Mouse (Mus musculus): Measurements from ENCODE around the gene Hoxb7. TPM values are rescaled to one million over a fixed set of nuclear protein-coding genes. Genes with fewer than 3 reads are reported as not detected.
A peak's percentile ranks its signal among the peaks of the same experiment; 100 is the strongest.

Hoxb7 gene
- total and polyA plus RNA-seq, 2 experiments from 2014 or later = not detected

DNA sequence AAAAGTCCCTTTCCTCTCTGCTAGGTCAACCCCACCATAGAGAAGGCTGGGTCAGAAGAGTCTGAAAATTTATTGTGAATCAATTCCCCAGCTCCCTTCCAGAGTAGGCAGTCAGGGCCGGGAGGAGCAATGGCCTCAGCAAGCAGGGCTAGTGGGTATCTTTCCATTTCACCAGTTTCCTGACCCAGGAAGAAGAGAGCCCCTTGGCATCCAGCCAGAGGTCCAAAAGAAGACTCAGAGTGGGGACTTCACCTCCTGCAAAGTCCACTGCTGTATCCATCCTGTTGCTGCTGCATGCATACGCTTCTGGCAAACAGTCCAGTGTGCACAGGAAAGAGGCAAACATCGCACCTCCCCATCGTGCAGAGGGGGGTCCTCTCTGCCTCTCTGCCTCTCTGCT, 10.5 kb upstream of the Hoxb7 start:
- 5% methylated on average over 4 of the region's 4 CpGs for WGBS
- Histone ChIP-seq H3K4me2 (ENCODE audit: low read depth) (no peak overlapping the region), H3K9me3 (ENCODE audit: low read length) (no peaks in the 10 kb centered on the region), H3K27ac (ENCODE audit: low read depth, low read length) (no peak overlapping the region), H3K4me3 (ENCODE audit: low read depth, low read length) (no peak overlapping the region), H3K36me3 (ENCODE audit: insufficient read depth) (no peaks in the 10 kb centered on the region), H3K27me3 (ENCODE audit: insufficient read depth, low read length) (peaks cover 96% of the 10 kb centered on the region), H3K9ac (no peak overlapping the region), H3K4me1 (ENCODE audit: insufficient read depth) (no peaks in the 10 kb centered on the region)
- no peak for TF ChIP-seq CTCF (IDR thresholded peaks at IDR 0.05; ENCODE audit: low read depth)
- no peak for ATAC-seq
- no peak for DNase-seq

DNA sequence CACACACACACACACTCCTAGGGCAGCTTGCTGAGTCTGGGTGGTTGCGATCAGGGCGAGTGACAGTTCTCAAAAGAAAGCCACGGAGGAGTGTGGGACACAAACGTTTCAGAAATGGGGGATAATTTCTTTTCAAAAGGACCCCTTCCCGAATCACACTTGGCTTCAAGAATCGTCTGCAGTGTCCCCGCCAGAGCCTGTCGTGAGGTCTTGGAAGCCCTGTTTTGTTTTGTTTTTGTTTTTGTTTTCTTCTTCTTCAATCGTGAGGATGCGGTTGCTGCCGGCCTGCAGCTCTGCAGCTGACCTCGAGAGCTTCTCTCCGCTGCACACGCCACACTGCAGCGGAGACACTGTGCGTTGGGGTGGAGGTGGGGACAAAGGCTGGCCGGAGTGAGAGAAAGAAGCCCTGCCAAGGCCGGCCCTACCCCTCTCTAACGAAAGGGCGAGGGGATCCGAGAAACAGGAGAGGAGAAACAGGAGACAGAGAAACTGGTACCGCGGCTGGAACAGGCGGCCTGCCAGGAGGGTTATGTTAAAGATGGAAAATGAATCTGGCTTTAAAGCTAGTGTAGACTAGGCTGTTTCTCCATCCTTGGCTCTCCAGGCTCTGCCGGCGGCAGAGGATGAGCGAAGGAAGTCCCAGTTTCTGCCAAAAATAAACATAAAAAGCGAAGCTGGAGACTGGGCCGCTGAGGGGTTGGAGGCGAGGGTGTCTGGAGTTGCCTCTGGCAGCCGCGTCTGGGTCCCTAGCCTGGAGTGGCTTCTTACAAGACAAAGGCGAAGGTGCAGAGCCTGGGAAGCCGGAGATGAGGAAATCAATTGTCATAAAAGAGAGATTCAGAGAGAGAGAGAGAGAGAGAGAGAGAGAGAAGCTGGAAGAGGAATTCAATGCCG, 9.0 kb upstream of the Hoxb7 start:
- Histone ChIP-seq H3K4me3 (ENCODE audit: low read depth, low read length) (no peak overlapping the region), H3K9me3 (ENCODE audit: low read length) (no peaks in the 10 kb centered on the region), H3K4me1 (ENCODE audit: insufficient read depth) (no peaks in the 10 kb centered on the region), H3K9ac (no peak overlapping the region), H3K36me3 (ENCODE audit: insufficient read depth) (no peaks in the 10 kb centered on the region), H3K4me2 (ENCODE audit: low read depth) (no peak overlapping the region), H3K27me3 (ENCODE audit: insufficient read depth, low read length) (peaks cover 98% of the 10 kb centered on the region), H3K27ac (ENCODE audit: low read depth, low read length) (no peak overlapping the region)
- 3% methylated on average over 35 of the region's 35 CpGs for WGBS
- no peak for TF ChIP-seq CTCF (IDR thresholded peaks at IDR 0.05; ENCODE audit: low read depth)
- DNase-seq (no peak), ATAC-seq (no peak)

DNA sequence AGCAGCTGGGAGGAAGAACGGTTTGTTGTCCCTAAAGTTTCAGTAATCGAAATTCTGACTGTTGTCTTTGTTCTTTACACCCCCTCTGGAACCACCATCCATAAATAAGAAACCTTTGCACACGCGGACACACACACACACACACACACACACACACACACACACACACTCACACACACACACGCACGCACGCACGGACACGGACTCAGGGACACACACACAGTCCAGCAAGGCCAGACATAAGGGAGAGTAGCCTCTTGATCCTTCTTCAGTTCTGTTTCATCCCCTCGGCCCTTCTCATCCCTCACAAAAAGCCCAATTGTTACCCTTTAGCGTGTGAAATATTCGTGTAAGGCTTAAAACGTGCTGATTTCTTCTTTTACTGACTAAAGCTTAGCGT, 8.1 kb upstream of the Hoxb7 start:
- H3K27me3 ChIP-seq (ENCODE audit: insufficient read depth, low read length) = peaks cover 98% of the 10 kb centered on the region
- H3K9me3 ChIP-seq (ENCODE audit: low read length) = no peaks in the 10 kb centered on the region
- no peak overlapping the region for H3K27ac ChIP-seq (ENCODE audit: low read depth, low read length)
- H3K4me3 ChIP-seq (ENCODE audit: low read depth, low read length) = no peak overlapping the region
- WGBS = 15% methylated on average over 14 of the region's 14 CpGs
- no peaks in the 10 kb centered on the region for H3K36me3 ChIP-seq (ENCODE audit: insufficient read depth)
- DNase-seq = no peak
- no peaks in the 10 kb centered on the region for H3K4me1 ChIP-seq (ENCODE audit: insufficient read depth)
- no peak overlapping the region for H3K4me2 ChIP-seq (ENCODE audit: low read depth)
- H3K9ac ChIP-seq = no peak overlapping the region
- no peak for ATAC-seq
- no peak for TF ChIP-seq CTCF (IDR thresholded peaks at IDR 0.05; ENCODE audit: low read depth)

DNA sequence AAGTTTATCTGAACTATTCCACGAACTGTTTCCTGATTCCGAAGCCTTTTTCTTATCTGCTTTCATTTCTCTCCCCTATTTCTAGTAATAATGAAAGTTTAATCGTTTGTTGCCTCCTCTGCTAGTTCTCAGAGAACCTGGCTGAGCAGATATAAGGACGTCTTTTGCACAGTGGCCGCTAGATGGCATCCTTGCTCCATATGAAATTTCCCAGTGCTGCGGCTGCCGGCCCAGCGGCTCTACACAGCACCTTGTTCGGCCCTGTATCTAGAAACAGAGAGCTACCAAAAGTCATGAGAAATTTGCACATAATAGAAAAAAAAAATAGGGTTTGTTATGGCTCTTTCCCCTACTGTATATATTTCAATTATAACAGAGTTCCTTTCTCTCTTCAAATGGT, 7.7 kb upstream of the Hoxb7 start:
- Histone ChIP-seq H3K4me2 (ENCODE audit: low read depth) (no peak overlapping the region), H3K4me1 (ENCODE audit: insufficient read depth) (no peaks in the 10 kb centered on the region), H3K27me3 (ENCODE audit: insufficient read depth, low read length) (peaks cover 98% of the 10 kb centered on the region), H3K9ac (no peak overlapping the region), H3K36me3 (ENCODE audit: insufficient read depth) (no peaks in the 10 kb centered on the region), H3K9me3 (ENCODE audit: low read length) (no peaks in the 10 kb centered on the region), H3K27ac (ENCODE audit: low read depth, low read length) (no peak overlapping the region), H3K4me3 (ENCODE audit: low read depth, low read length) (no peak overlapping the region)
- ATAC-seq (peak; percentile 79), DNase-seq (peak; percentile 91)
- TF ChIP-seq CTCF (IDR thresholded peaks at IDR 0.05; ENCODE audit: low read depth) = peak; percentile 91
- under 1% methylated on average over 9 of the region's 9 CpGs for WGBS

DNA sequence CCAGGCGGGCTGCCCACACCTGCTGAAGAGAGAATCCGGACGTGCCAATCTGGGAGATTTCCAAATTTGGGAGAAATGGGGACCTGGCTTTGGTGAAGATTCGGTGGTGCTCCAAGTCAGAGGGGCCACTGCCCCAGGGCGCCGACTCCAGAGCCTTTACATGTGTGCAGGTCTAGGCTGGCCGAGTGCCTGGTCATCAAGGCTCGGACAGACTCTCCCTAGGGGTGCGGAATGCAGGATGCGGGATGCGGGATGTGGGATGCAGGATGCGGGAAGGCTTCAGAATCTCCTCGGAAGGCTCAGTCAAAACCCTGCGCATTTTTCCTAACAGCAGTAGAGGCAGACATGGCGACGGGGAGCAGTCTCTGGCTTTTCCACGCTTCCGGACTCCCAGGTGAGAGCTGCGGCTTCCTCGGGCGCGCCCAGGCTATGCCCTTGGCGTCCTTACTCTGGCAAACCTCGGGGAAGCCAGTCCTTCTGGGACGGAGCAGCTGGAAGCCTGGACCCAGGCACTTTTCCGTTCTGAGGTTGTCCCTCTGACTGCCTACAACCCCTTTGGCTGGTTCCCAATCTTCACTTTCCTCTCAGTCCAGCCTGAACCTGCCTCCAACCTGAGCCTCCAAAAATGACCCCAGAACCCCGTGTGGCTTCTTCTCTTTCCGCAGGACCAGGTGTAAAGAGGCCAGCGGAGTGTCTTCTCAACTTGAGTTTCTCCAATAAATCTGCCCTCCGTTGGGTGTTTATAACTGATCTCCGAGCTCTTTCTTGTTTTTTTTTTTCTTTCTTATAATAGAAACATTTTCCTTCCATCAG, 6.8 kb upstream of the Hoxb7 start:
- Histone ChIP-seq H3K4me3 (ENCODE audit: low read depth, low read length) (no peak overlapping the region), H3K27ac (ENCODE audit: low read depth, low read length) (no peak overlapping the region), H3K4me2 (ENCODE audit: low read depth) (no peak overlapping the region), H3K9ac (no peak overlapping the region), H3K36me3 (ENCODE audit: insufficient read depth) (no peaks in the 10 kb centered on the region), H3K9me3 (ENCODE audit: low read length) (no peaks in the 10 kb centered on the region), H3K4me1 (ENCODE audit: insufficient read depth) (no peaks in the 10 kb centered on the region), H3K27me3 (ENCODE audit: insufficient read depth, low read length) (peaks cover 97% of the 10 kb centered on the region)
- TF ChIP-seq CTCF (IDR thresholded peaks at IDR 0.05; ENCODE audit: low read depth) = no peak
- no peak for ATAC-seq
- 2% methylated on average over 31 of the region's 31 CpGs for WGBS
- no peak for DNase-seq

DNA sequence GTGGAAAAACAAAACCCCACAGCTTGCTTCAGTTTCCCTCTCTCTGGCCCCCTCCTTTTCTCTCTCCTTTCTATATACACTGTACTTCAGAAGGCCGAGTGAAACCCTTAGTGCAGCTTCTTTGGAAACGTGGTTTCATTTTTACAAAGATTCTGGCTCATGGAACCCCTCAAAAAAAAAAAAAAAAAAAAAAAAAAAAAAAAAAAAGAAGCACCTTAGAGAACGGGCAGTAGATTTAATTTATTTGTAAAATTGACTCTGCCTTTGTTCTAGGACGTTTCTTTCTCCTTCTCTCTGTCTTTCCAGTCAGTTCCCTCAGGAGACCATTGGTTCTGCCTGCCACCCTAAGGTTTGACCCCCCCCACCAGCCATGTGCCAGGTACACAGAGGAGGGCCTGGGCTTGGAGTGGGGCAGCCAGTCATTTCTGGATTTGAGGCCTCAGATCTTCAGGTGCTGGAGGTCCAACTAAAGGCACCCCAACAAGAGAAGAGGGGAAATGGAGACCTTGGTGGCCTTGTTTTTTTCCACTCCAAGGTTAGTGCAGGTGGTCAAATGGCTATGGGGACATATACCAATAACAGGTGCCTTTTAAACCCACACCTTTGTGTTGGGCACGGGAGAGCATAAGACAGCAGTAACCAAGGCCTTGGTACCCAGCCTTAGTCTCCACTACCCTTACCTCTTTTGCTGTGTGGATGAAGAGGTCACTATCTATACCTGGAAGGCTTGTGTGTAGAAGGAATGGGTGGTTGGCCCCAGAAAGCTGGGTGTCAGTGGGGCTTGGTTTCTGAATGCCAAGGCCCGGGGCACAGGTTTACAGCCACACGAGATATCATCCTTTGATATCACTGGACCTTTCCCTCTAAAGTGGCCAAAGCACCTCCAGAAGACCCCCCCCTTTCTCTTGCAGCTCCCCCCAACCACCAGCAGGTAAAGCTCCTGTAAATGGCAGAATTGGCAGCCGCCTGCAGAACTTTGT, 5.7 kb upstream of the Hoxb7 start:
- TF ChIP-seq CTCF (IDR thresholded peaks at IDR 0.05; ENCODE audit: low read depth) = no peak
- Histone ChIP-seq H3K9me3 (ENCODE audit: low read length) (no peaks in the 10 kb centered on the region), H3K4me1 (ENCODE audit: insufficient read depth) (no peaks in the 10 kb centered on the region), H3K4me3 (ENCODE audit: low read depth, low read length) (no peak overlapping the region), H3K27ac (ENCODE audit: low read depth, low read length) (no peak overlapping the region), H3K4me2 (ENCODE audit: low read depth) (no peak overlapping the region), H3K27me3 (ENCODE audit: insufficient read depth, low read length) (peaks cover 97% of the 10 kb centered on the region), H3K9ac (no peak overlapping the region), H3K36me3 (ENCODE audit: insufficient read depth) (no peaks in the 10 kb centered on the region)
- WGBS = 11% methylated on average over 8 of the region's 8 CpGs
- DNase-seq (no peak), ATAC-seq (no peak)

All from forebrain, postnatal 0 days (tissue).